Mouse (Mus musculus) ES-E14 (cell line): ENCODE measurements at regions not wholly inside any gene's neighbourhood (a gene's known extent, or its start where the extent isn't known, plus 50 kb on each side); places are given as distances from the start of the nearest gene placed in this dataset.

Experiments
- DNase-seq: peaks from one replicate; pipeline ENCODE4 v3.0.0-alpha.2; 2013; ENCODE audit warnings: low read depth, low spot score
- H3K27ac ChIP-seq: 2 replicates; pipeline ENCODE4 v1.5.1; 2012; ENCODE audit warnings: low read depth, mild to moderate bottlenecking, low read length, moderate library complexity, mixed read lengths; ENCODE audit not compliant: poor library complexity, insufficient read depth, severe bottlenecking
- H3K36me3 ChIP-seq: 2 replicates; pipeline ENCODE4 v1.6.1; 2012; ENCODE audit warnings: mild to moderate bottlenecking, low read length, moderate library complexity, mixed read lengths; ENCODE audit not compliant: control insufficient read depth, poor library complexity, insufficient read depth, severe bottlenecking
- H3K4me1 ChIP-seq, 2 experiments: fragments of 150-350 bp in 1 of 2; sonication (generic) in 1 of 2; 2 replicates each; pipeline ENCODE4 v1.6.1; 2012; ENCODE audit warnings: low read length in 2 of 2, mild to moderate bottlenecking in 1 of 2, mixed read lengths in 1 of 2; ENCODE audit not compliant: control insufficient read depth in 2 of 2, insufficient read depth in 2 of 2, poor library complexity in 1 of 2
- H3K4me3 ChIP-seq, 2 experiments: fragments of 150-350 bp in 1 of 2; sonication (generic) in 1 of 2; 2 replicates each; pipeline ENCODE4 v1.5.1; 2012; ENCODE audit warnings: low read length in 2 of 2, low read depth in 1 of 2, mild to moderate bottlenecking in 1 of 2, mixed read lengths in 1 of 2; ENCODE audit not compliant: insufficient read depth in 1 of 2, poor library complexity in 1 of 2, severe bottlenecking in 1 of 2
- H3K9ac ChIP-seq: 2 replicates; pipeline ENCODE4 v1.6.1; 2012; ENCODE audit warnings: low read depth, mild to moderate bottlenecking, low read length, mixed read lengths; ENCODE audit not compliant: poor library complexity, insufficient read depth, severe bottlenecking
- H3K9me3 ChIP-seq: fragments of 150-350 bp; sonication (generic); 2 replicates; pipeline ENCODE4 v1.6.1; 2012; ENCODE audit warnings: low read depth, mild to moderate bottlenecking, low read length; ENCODE audit not compliant: control insufficient read depth, insufficient read depth
- CHD2 ChIP-seq: IDR thresholded peaks from 2 replicates; pipeline ENCODE4 v1.6.1; 2014; ENCODE audit warnings: mild to moderate bottlenecking, low read depth, low read length, inconsistent platforms
- HCFC1 ChIP-seq: IDR thresholded peaks from 2 replicates; pipeline ENCODE4 v1.6.1; 2012; ENCODE audit warnings: low read length, inconsistent platforms, borderline replicate concordance; ENCODE audit not compliant: insufficient read depth
- MAFK ChIP-seq: IDR thresholded peaks from 2 replicates; pipeline ENCODE4 v1.6.1; 2014; ENCODE audit warnings: mild to moderate bottlenecking, low read depth, low read length, inconsistent platforms; ENCODE audit not compliant: insufficient read depth
- ZC3H11A ChIP-seq: IDR thresholded peaks from 2 replicates; pipeline ENCODE4 v1.6.1; 2012; ENCODE audit warnings: low read depth, mild to moderate bottlenecking, inconsistent platforms, low read length, borderline replicate concordance
- ZNF384 ChIP-seq: IDR thresholded peaks from 2 replicates; pipeline ENCODE4 v1.6.1; 2012; ENCODE audit warnings: low read depth, low read length, inconsistent platforms
- in situ Hi-C, 2 experiments: fragments of 600-800 bp; cut with MboI; formaldehyde crosslinking; loops; one replicate each; pipeline ENCODE4 v1.15.1; 2025; ENCODE audit warnings: low sequenced_read_pairs in 2 of 2, inconsistent platforms in 1 of 2; ENCODE audit not compliant: unreplicated experiment in 2 of 2

- Histone ChIP-seq H3K4me3 (no peak overlapping the region), H3K36me3 (no peaks in the 10 kb centered on the region), H3K27ac (no peak overlapping the region), H3K4me1 (peaks cover 0 to 9% of the 10 kb centered on the region in 2 experiments; a peak in 1 of 4 replicates), H3K9me3 (no peaks in the 10 kb centered on the region), H3K9ac (no peak overlapping the region)
- in situ Hi-C loops: no loop called here
- TF ChIP-seq HCFC1 (no peak), ZC3H11A (no peak), MAFK (no peak), ZNF384 (no peak), CHD2 (no peak)
- no peak for DNase-seq
Measured at GRCm38 (mm10) chr12:110186911-110187245, 92.0 kb upstream of the Dio3 start.

- in situ Hi-C loops: no loop called here
- H3K4me3 ChIP-seq: peak overlapping the region; percentile 3 to 52
- peaks cover 0 to 9% of the 10 kb centered on the region in 2 experiments; a peak in 1 of 4 replicates for H3K4me1 ChIP-seq
- H3K27ac ChIP-seq: no peak overlapping the region
- DNase-seq: peak; percentile 9
- H3K9ac ChIP-seq: no peak overlapping the region
- H3K9me3 ChIP-seq: no peaks in the 10 kb centered on the region
- no peak for TF ChIP-seq HCFC1
- no peak for TF ChIP-seq ZNF384
- no peak for TF ChIP-seq CHD2
- TF ChIP-seq MAFK: no peak
- TF ChIP-seq ZC3H11A: no peak
- H3K36me3 ChIP-seq: no peaks in the 10 kb centered on the region
Measured at GRCm38 (mm10) chr12:110187246-110188135, 91.4 kb upstream of the Dio3 start.

DNA sequence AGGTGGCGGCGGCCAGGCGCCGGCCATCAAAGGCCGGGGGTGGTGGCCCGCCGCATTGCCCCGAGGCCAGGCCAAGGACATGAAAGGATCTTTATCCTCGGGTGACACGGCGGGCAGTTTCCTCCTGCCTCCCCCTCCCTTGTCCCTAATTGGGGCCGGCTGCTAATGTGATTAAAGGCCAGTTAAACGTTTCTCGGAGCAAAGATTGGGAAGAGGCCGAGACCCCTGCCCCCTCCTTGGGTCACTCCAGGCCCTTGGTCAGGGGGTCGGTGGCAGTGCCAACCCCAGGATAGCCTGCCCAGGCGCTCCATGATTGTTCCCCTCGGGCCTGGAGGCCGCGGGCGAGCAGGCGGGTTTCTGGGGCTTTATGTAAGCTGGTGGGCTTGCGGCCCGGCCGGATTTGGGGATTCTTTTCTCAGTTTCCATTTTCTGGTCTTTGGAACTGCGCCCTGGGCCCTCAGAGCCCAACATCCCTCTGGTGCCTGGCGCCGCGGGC, 90.7 kb upstream of the Dio3 start:
- in situ Hi-C loops: no loop called here
- H3K9ac ChIP-seq: no peak overlapping the region
- peak; percentile 12 for DNase-seq
- peaks cover 0 to 9% of the 10 kb centered on the region in 2 experiments; a peak in 1 of 4 replicates for H3K4me1 ChIP-seq
- H3K4me3 ChIP-seq: peak overlapping the region; percentile 3 to 52
- TF ChIP-seq MAFK (no peak), ZNF384 (no peak), ZC3H11A (no peak), CHD2 (no peak), HCFC1 (no peak)
- H3K36me3 ChIP-seq: no peaks in the 10 kb centered on the region
- H3K9me3 ChIP-seq: no peaks in the 10 kb centered on the region
- H3K27ac ChIP-seq: no peak overlapping the region

DNA sequence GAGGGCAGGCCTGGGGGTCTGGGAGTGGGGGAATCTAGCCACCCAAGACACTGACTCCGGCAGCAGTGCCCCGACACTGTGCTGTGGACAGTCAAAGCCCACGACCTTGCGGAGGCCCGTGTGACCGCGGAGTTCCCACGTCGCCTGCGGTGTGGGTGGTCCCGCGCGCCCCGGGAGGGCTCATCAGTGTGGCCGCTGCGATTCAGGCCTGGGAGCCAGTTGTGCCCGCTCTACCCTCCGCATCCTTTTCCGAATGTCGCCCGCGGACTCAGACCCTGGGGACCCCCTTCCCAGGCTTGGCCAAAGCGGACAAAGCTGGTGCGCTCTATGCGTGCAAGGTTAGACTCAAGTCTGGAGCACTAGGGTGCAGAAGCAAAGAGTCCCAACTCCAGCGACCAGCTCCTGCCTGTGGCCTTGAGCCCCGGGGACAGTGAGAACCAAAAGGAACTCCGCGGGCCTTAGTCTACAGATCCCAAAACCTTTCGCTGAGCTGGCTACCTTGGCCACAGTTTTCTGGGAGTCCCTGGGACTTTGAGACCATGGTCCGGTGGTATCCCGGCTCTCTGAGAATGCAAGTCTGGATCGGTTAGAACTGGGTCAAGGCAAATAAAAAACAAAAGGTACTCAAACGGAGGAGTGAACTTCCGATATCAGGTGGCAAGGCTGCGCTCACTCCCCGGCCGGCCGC, 90.1 kb upstream of the Dio3 start:
- H3K9me3 ChIP-seq: no peaks in the 10 kb centered on the region
- peaks cover 0 to 9% of the 10 kb centered on the region in 2 experiments; a peak in 1 of 4 replicates for H3K4me1 ChIP-seq
- in situ Hi-C loops: no loop called here
- peak; percentile 27 for DNase-seq
- H3K4me3 ChIP-seq: peak overlapping the region; percentile 31 to 52; a peak in 3 of 4 replicates
- TF ChIP-seq ZC3H11A: no peak
- no peak for TF ChIP-seq CHD2
- no peak for TF ChIP-seq MAFK
- TF ChIP-seq HCFC1: no peak
- TF ChIP-seq ZNF384: no peak
- no peak overlapping the region for H3K27ac ChIP-seq
- no peaks in the 10 kb centered on the region for H3K36me3 ChIP-seq
- no peak overlapping the region for H3K9ac ChIP-seq
